Mouse (Mus musculus): ENCODE results near the gene Oscp1. TPM values are rescaled to one million over a fixed set of nuclear protein-coding genes. Genes with fewer than 3 reads are reported as not detected.
A peak's percentile ranks its signal among the peaks of the same experiment; 100 is the strongest.
"Not testable (repeated sequence)": the region's sequence is repeated elsewhere in the genome, so short reads cannot be mapped to it uniquely, and the experiment has no call there.

Gene Oscp1
- polyA plus RNA-seq, 1 experiment: 0.46 TPM

- H3K27me3 ChIP-seq (ENCODE audit: control insufficient read depth, insufficient read depth, low read length): no peaks in the 10 kb centered on the region
- H3K4me3 ChIP-seq (ENCODE audit: extremely low read depth, insufficient read depth, insufficient read length): no peak overlapping the region
- no peaks in the 10 kb centered on the region; the same call in 1 of the 2 replicates for H3K4me1 ChIP-seq (ENCODE audit: control insufficient read depth, insufficient read depth, insufficient read length)
- no peak overlapping the region for H3K27ac ChIP-seq (ENCODE audit: insufficient read depth, low read length)
- no peak for TF ChIP-seq CTCF (IDR thresholded peaks at IDR 0.05; ENCODE audit: extremely low read depth, insufficient read depth, insufficient read length, insufficient replicate concordance)
- no peak for TF ChIP-seq POLR2A (IDR thresholded peaks at IDR 0.05; ENCODE audit: low read depth, low read length)
- 88% methylated on average over 1 of the region's 1 CpGs for WGBS
- no peak for DNase-seq (ENCODE audit: low read depth in 1 of 2, low spot score in 2 of 2)
- H3K36me3 ChIP-seq (ENCODE audit: control insufficient read depth, insufficient read depth, low read length): no peaks in the 10 kb centered on the region
Observed at GRCm38 (mm10) chr4:126081601-126082000, 23.2 kb downstream of the Oscp1 start.

- no peak overlapping the region for H3K4me3 ChIP-seq (ENCODE audit: extremely low read depth, insufficient read depth, insufficient read length)
- H3K27me3 ChIP-seq (ENCODE audit: control insufficient read depth, insufficient read depth, low read length): no peaks in the 10 kb centered on the region
- no peaks in the 10 kb centered on the region for H3K36me3 ChIP-seq (ENCODE audit: control insufficient read depth, insufficient read depth, low read length)
- no peaks in the 10 kb centered on the region; the same call in 1 of the 2 replicates for H3K4me1 ChIP-seq (ENCODE audit: control insufficient read depth, insufficient read depth, insufficient read length)
- TF ChIP-seq POLR2A (IDR thresholded peaks at IDR 0.05; ENCODE audit: low read depth, low read length) (no peak), CTCF (IDR thresholded peaks at IDR 0.05; ENCODE audit: extremely low read depth, insufficient read depth, insufficient read length, insufficient replicate concordance) (no peak)
- no peak for DNase-seq (ENCODE audit: low read depth in 1 of 2, low spot score in 2 of 2)
- WGBS: 72% methylated on average over 9 of the region's 9 CpGs
- H3K27ac ChIP-seq (ENCODE audit: insufficient read depth, low read length): no peak overlapping the region
Observed at GRCm38 (mm10) chr4:126083021-126083420, 24.7 kb downstream of the Oscp1 start.

GRCm38 (mm10) chr4:126084382-126084781, 26.0 kb downstream of the Oscp1 start:
- WGBS: 87% methylated on average over 8 of the region's 8 CpGs
- no peak for TF ChIP-seq POLR2A (IDR thresholded peaks at IDR 0.05; ENCODE audit: low read depth, low read length)
- no peak for TF ChIP-seq CTCF (IDR thresholded peaks at IDR 0.05; ENCODE audit: extremely low read depth, insufficient read depth, insufficient read length, insufficient replicate concordance)
- Histone ChIP-seq H3K4me1 (ENCODE audit: control insufficient read depth, insufficient read depth, insufficient read length) (no peaks in the 10 kb centered on the region; the same call in 1 of the 2 replicates), H3K27ac (ENCODE audit: insufficient read depth, low read length) (no peak overlapping the region), H3K4me3 (ENCODE audit: extremely low read depth, insufficient read depth, insufficient read length) (no peak overlapping the region), H3K27me3 (ENCODE audit: control insufficient read depth, insufficient read depth, low read length) (no peaks in the 10 kb centered on the region), H3K36me3 (ENCODE audit: control insufficient read depth, insufficient read depth, low read length) (no peaks in the 10 kb centered on the region)
- no peak for DNase-seq (ENCODE audit: low read depth in 1 of 2, low spot score in 2 of 2)

GRCm38 (mm10) chr4:126085996-126086576, 27.7 kb downstream of the Oscp1 start:
- no peaks in the 10 kb centered on the region for H3K27me3 ChIP-seq (ENCODE audit: control insufficient read depth, insufficient read depth, low read length)
- peak; percentile 75 to 82 for DNase-seq (ENCODE audit: low read depth in 1 of 2, low spot score in 2 of 2)
- no peaks in the 10 kb centered on the region for H3K36me3 ChIP-seq (ENCODE audit: control insufficient read depth, insufficient read depth, low read length)
- H3K4me1 ChIP-seq (ENCODE audit: control insufficient read depth, insufficient read depth, insufficient read length): no peaks in the 10 kb centered on the region; the same call in 1 of the 2 replicates
- no peak overlapping the region for H3K27ac ChIP-seq (ENCODE audit: insufficient read depth, low read length)
- no peak overlapping the region for H3K4me3 ChIP-seq (ENCODE audit: extremely low read depth, insufficient read depth, insufficient read length)
- TF ChIP-seq CTCF (IDR thresholded peaks at IDR 0.05; ENCODE audit: extremely low read depth, insufficient read depth, insufficient read length, insufficient replicate concordance) (peak; percentile 92), POLR2A (IDR thresholded peaks at IDR 0.05; ENCODE audit: low read depth, low read length) (no peak)
- 10% methylated on average over 7 of the region's 7 CpGs for WGBS

GRCm38 (mm10) chr4:126090101-126090847, 31.9 kb downstream of the Oscp1 start:
- Histone ChIP-seq H3K27ac (ENCODE audit: insufficient read depth, low read length) (peak overlapping the region; percentile 77), H3K27me3 (ENCODE audit: control insufficient read depth, insufficient read depth, low read length) (no peaks in the 10 kb centered on the region), H3K4me3 (ENCODE audit: extremely low read depth, insufficient read depth, insufficient read length) (no peak overlapping the region), H3K4me1 (ENCODE audit: control insufficient read depth, insufficient read depth, insufficient read length) (no peaks in the 10 kb centered on the region; the same call in 1 of the 2 replicates), H3K36me3 (ENCODE audit: control insufficient read depth, insufficient read depth, low read length) (no peaks in the 10 kb centered on the region)
- TF ChIP-seq POLR2A (IDR thresholded peaks at IDR 0.05; ENCODE audit: low read depth, low read length) (no peak), CTCF (IDR thresholded peaks at IDR 0.05; ENCODE audit: extremely low read depth, insufficient read depth, insufficient read length, insufficient replicate concordance) (no peak)
- WGBS: 38% methylated on average over 7 of the region's 7 CpGs
- no peak for DNase-seq (ENCODE audit: low read depth in 1 of 2, low spot score in 2 of 2)

GRCm38 (mm10) chr4:126090848-126091124, 32.4 kb downstream of the Oscp1 start:
- no peak overlapping the region for H3K4me3 ChIP-seq (ENCODE audit: extremely low read depth, insufficient read depth, insufficient read length)
- H3K4me1 ChIP-seq (ENCODE audit: control insufficient read depth, insufficient read depth, insufficient read length): no peaks in the 10 kb centered on the region; the same call in 1 of the 2 replicates
- no peaks in the 10 kb centered on the region for H3K27me3 ChIP-seq (ENCODE audit: control insufficient read depth, insufficient read depth, low read length)
- TF ChIP-seq POLR2A (IDR thresholded peaks at IDR 0.05; ENCODE audit: low read depth, low read length) (no peak), CTCF (IDR thresholded peaks at IDR 0.05; ENCODE audit: extremely low read depth, insufficient read depth, insufficient read length, insufficient replicate concordance) (no peak)
- H3K27ac ChIP-seq (ENCODE audit: insufficient read depth, low read length): peak overlapping the region; percentile 77
- no peaks in the 10 kb centered on the region for H3K36me3 ChIP-seq (ENCODE audit: control insufficient read depth, insufficient read depth, low read length)
- no peak for DNase-seq (ENCODE audit: low read depth in 1 of 2, low spot score in 2 of 2)
- WGBS: 79% methylated on average over 4 of the region's 4 CpGs

- 90% methylated on average over 8 of the region's 8 CpGs for WGBS
- TF ChIP-seq POLR2A (IDR thresholded peaks at IDR 0.05; ENCODE audit: low read depth, low read length) (no peak), CTCF (IDR thresholded peaks at IDR 0.05; ENCODE audit: extremely low read depth, insufficient read depth, insufficient read length, insufficient replicate concordance) (no peak)
- no peak for DNase-seq (ENCODE audit: low read depth in 1 of 2, low spot score in 2 of 2)
- no peak overlapping the region for H3K4me3 ChIP-seq (ENCODE audit: extremely low read depth, insufficient read depth, insufficient read length)
- no peaks in the 10 kb centered on the region for H3K27me3 ChIP-seq (ENCODE audit: control insufficient read depth, insufficient read depth, low read length)
- H3K4me1 ChIP-seq (ENCODE audit: control insufficient read depth, insufficient read depth, insufficient read length): peaks cover under 1% of the 10 kb centered on the region; the same call in 1 of the 2 replicates
- H3K27ac ChIP-seq (ENCODE audit: insufficient read depth, low read length): no peak overlapping the region
- H3K36me3 ChIP-seq (ENCODE audit: control insufficient read depth, insufficient read depth, low read length): no peaks in the 10 kb centered on the region
Observed at GRCm38 (mm10) chr4:126091873-126092272, 33.5 kb downstream of the Oscp1 start.

GRCm38 (mm10) chr4:126095622-126096430, 37.5 kb downstream of the Oscp1 start:
- WGBS: 47% methylated on average over 14 of the region's 14 CpGs
- not testable (repeated sequence) for H3K36me3 ChIP-seq (ENCODE audit: control insufficient read depth, insufficient read depth, low read length); DNase-seq (ENCODE audit: low read depth in 1 of 2, low spot score in 2 of 2); H3K27me3 ChIP-seq (ENCODE audit: control insufficient read depth, insufficient read depth, low read length); H3K4me1 ChIP-seq (ENCODE audit: control insufficient read depth, insufficient read depth, insufficient read length); H3K27ac ChIP-seq (ENCODE audit: insufficient read depth, low read length); H3K4me3 ChIP-seq (ENCODE audit: extremely low read depth, insufficient read depth, insufficient read length)
